In genomic region chr2:57237475-57237919, GRCm38 (mm10) we compare ENCODE assay signal across 8 mouse cellular contexts. TPM values are rescaled to one million over a fixed set of nuclear protein-coding genes. Genes with fewer than 3 reads are reported as not detected.
DNase-seq lines count a peak whose midpoint lies in the region; ATAC-seq and TF ChIP-seq lines count a peak whose summit lies in the region.

Gene Gpd2 (plus strand): TSS chr2:57237635.

- no peak for TF ChIP-seq POLR2A in MEL (IDR thresholded peaks at IDR 0.05; ENCODE audit: control insufficient read depth in 1 of 2, insufficient read depth in 1 of 2, low read depth in 1 of 2, low read length in 2 of 2, poor library complexity in 1 of 2)

- no peak for TF ChIP-seq CTCF in MEL (IDR thresholded peaks at IDR 0.05 in 2 of 3, conservative IDR thresholded peaks at IDR 0.05 in 1 of 3; ENCODE audit: control insufficient read depth in 1 of 3, insufficient read depth in 1 of 3, low read depth in 2 of 3, low read length in 3 of 3, poor library complexity in 1 of 3, severe bottlenecking in 1 of 3)

- peak within 1 kb of the TSS; percentile 90 for H3K27ac ChIP-seq in kidney, embryonic 15.5 days
- peak within 1 kb of the TSS; percentile 90 for H3K27ac ChIP-seq in MEL (ENCODE audit: control insufficient read depth, low read depth, low read length)
- 0 out of 2 replicates have a peak within 1 kb of the TSS, but pooled peaks have one; percentile 31 for H3K27ac ChIP-seq in forebrain, embryonic 11.5 days (ENCODE audit: low read depth, low read length)
- peak within 1 kb of the TSS; percentile 42; the same call in 1 of the 2 replicates for H3K27ac ChIP-seq in neural tube, embryonic 13.5 days (replicated peaks)

- intact Hi-C loops in heart, postnatal 25 days (cut with DNase I): loop anchor here (2.0 kb wide), 1 partner anchor 55 kb away; no protein-coding TSS in a partner anchor
- intact Hi-C loops in left cerebral cortex, postnatal 4 days (cut with DNase I): no loop called here

- WGBS in kidney, embryonic 15.5 days: 7% methylated on average over 20 of the region's 20 CpGs
- 5% methylated on average over 20 of the region's 20 CpGs for WGBS in forebrain, embryonic 11.5 days
- WGBS in neural tube, embryonic 13.5 days: 6% methylated on average over 20 of the region's 20 CpGs

- no peak for TF ChIP-seq EP300 in MEL (IDR thresholded peaks at IDR 0.05; ENCODE audit: low read depth in 1 of 2, low read length in 2 of 2)

- TF ChIP-seq RAD21 in MEL (IDR thresholded peaks at IDR 0.05; ENCODE audit: low read depth, low read length): no peak

- DNase-seq in kidney, postnatal 10 days: no peak
- no peak for DNase-seq in MEL (ENCODE audit: low read depth, low spot score)
- DNase-seq in forebrain, embryonic 11.5 days (ENCODE audit: low spot score): no peak
- no peak for DNase-seq in heart, postnatal 25 days (ENCODE audit: low spot score)
- DNase-seq in left cerebral cortex, postnatal 4 days: peak; percentile 35
- no peak for DNase-seq in adipocyte (ENCODE audit: low spot score)

- H3K27me3 ChIP-seq in kidney, embryonic 15.5 days: no peaks in the 10 kb centered on the region
- H3K27me3 ChIP-seq in MEL (ENCODE audit: control insufficient read depth in 1 of 2, insufficient read depth in 2 of 2, low read length in 2 of 2): no peaks in the 10 kb centered on the region
- H3K27me3 ChIP-seq in forebrain, embryonic 11.5 days (ENCODE audit: control insufficient read depth, insufficient read depth, low read length): no peaks in the 10 kb centered on the region
- H3K27me3 ChIP-seq in neural tube, embryonic 13.5 days: peaks cover 17% of the 10 kb centered on the region

- peak within 1 kb of the TSS; percentile 94 for H3K4me2 ChIP-seq in kidney, embryonic 15.5 days
- H3K4me2 ChIP-seq in forebrain, embryonic 11.5 days (ENCODE audit: low read depth, low read length, severe bottlenecking): peak within 1 kb of the TSS; percentile 96
- H3K4me2 ChIP-seq in neural tube, embryonic 13.5 days: peak within 1 kb of the TSS; percentile 97

- H3K36me3 ChIP-seq in kidney, embryonic 15.5 days: no peaks in the 10 kb centered on the region
- peaks cover 0 to 15% of the 10 kb centered on the region in 2 experiments; a peak in 2 of 4 replicates for H3K36me3 ChIP-seq in MEL (ENCODE audit: control insufficient read depth in 1 of 2, insufficient read depth in 2 of 2, low read length in 2 of 2)
- no peaks in the 10 kb centered on the region for H3K36me3 ChIP-seq in forebrain, embryonic 11.5 days (ENCODE audit: control insufficient read depth, insufficient read depth, low read length)
- no peaks in the 10 kb centered on the region for H3K36me3 ChIP-seq in neural tube, embryonic 13.5 days

- H3K79me2 ChIP-seq in MEL (ENCODE audit: control insufficient read depth, insufficient read depth, low read length, poor library complexity): peaks cover 15% of the 10 kb centered on the region

- H3K4me3 ChIP-seq in kidney, embryonic 15.5 days (replicated peaks): peak within 1 kb of the TSS; percentile 79
- peak within 1 kb of the TSS; percentile 72 to 84 for H3K4me3 ChIP-seq in MEL (ENCODE audit: control insufficient read depth in 1 of 2, insufficient read depth in 1 of 2, low read depth in 2 of 2, low read length in 2 of 2)
- H3K4me3 ChIP-seq in forebrain, embryonic 11.5 days (ENCODE audit: low read depth, low read length): peak within 1 kb of the TSS; percentile 67
- peak within 1 kb of the TSS; percentile 76 for H3K4me3 ChIP-seq in neural tube, embryonic 13.5 days

- peak; percentile 48 for ATAC-seq in kidney, embryonic 15.5 days (replicated peaks; ENCODE audit: low FRiP score)
- ATAC-seq in forebrain, embryonic 11.5 days (replicated peaks; ENCODE audit: low FRiP score): peak; percentile 76
- ATAC-seq in neural tube, embryonic 13.5 days (ENCODE audit: low read depth): peak; percentile 85

- peak within 1 kb of the TSS; percentile 82 for H3K9ac ChIP-seq in kidney, embryonic 15.5 days
- H3K9ac ChIP-seq in MEL (ENCODE audit: control insufficient read depth, low read depth, low read length, poor library complexity, severe bottlenecking): peak within 1 kb of the TSS; percentile 91
- peak within 1 kb of the TSS; percentile 88 for H3K9ac ChIP-seq in forebrain, embryonic 11.5 days (ENCODE audit: low read length)
- peak within 1 kb of the TSS; percentile 86 for H3K9ac ChIP-seq in neural tube, embryonic 13.5 days

- peaks cover 8% of the 10 kb centered on the region for H3K4me1 ChIP-seq in kidney, embryonic 15.5 days
- peaks cover 0 to 6% of the 10 kb centered on the region in 2 experiments; a peak in 2 of 4 replicates for H3K4me1 ChIP-seq in MEL (ENCODE audit: control insufficient read depth in 1 of 2, insufficient read depth in 2 of 2, low read length in 2 of 2)
- no peaks in the 10 kb centered on the region; the same call in 1 of the 2 replicates for H3K4me1 ChIP-seq in forebrain, embryonic 11.5 days (replicated peaks; ENCODE audit: control insufficient read depth, insufficient read depth, low read length)
- H3K4me1 ChIP-seq in neural tube, embryonic 13.5 days (replicated peaks): peaks cover 15% of the 10 kb centered on the region

- H3K9me3 ChIP-seq in kidney, embryonic 15.5 days (replicated peaks): no peaks in the 10 kb centered on the region
- no peaks in the 10 kb centered on the region for H3K9me3 ChIP-seq in MEL (replicated peaks; ENCODE audit: insufficient read depth, low read length)
- H3K9me3 ChIP-seq in forebrain, embryonic 11.5 days (ENCODE audit: control insufficient read depth, low read length): no peaks in the 10 kb centered on the region
- no peaks in the 10 kb centered on the region for H3K9me3 ChIP-seq in neural tube, embryonic 13.5 days

TF ChIP-seq in MEL, 35 proteins besides CTCF, POLR2A, EP300 and RAD21:
- TF ChIP-seq E2F4 (IDR thresholded peaks at IDR 0.05; ENCODE audit: borderline replicate concordance, low read depth, low read length): no peak
- no peak for TF ChIP-seq SIN3A (IDR thresholded peaks at IDR 0.05; ENCODE audit: low read length)
- peak; percentile 66 for TF ChIP-seq NRF1 (IDR thresholded peaks at IDR 0.05; ENCODE audit: insufficient read depth, low read depth, low read length, poor library complexity, severe bottlenecking)

RNA-seq across cellular contexts. Expression of gene Gpd2, which starts in this region (rescaled TPM):
- 16.1 and 19.3 TPM in 2 replicates for polyA plus RNA-seq in kidney, embryonic 15.5 days (2015; fragmentation: Nextera tagmentation; extraction: Ambion mirVana)
- 16.9 and 20.3 TPM in 2 replicates for total RNA-seq in MEL (2012; rRNA removed)
- 10 to 100 TPM; 24.6 to 72.8 TPM for polyA plus RNA-seq in MEL (2012; ENCODE audit: insufficient read depth in 1 of 2, insufficient read length in 2 of 2, low read depth in 1 of 2, low replicate concordance in 2 of 2, missing spikeins in 1 of 2)
- 29.0 and 29.4 TPM in 2 replicates for polyA plus RNA-seq in forebrain, embryonic 11.5 days (2014; fragmentation: Nextera tagmentation; extraction: Ambion mirVana)
- total RNA-seq in heart, postnatal 25 days (2021): 10 to 100 TPM; 14.6 to 17.4 TPM
- total RNA-seq in left cerebral cortex, postnatal 4 days (2021): 10 to 100 TPM; 92.7 to 99.4 TPM
- 16.2 and 17.4 TPM in 2 replicates for polyA plus RNA-seq in neural tube, embryonic 13.5 days (2015; fragmentation: Nextera tagmentation; extraction: Ambion mirVana)

Comparison
In these comparisons a context has a peak if more than half of its experiments do, and no peak if none do; other contexts are left out.
1. H3K27ac ChIP-seq: peak in every context shown above with its lines; median percentile 90 in kidney, embryonic 15.5 days; 90 in MEL; 42 in neural tube, embryonic 13.5 days; 31 in forebrain, embryonic 11.5 days.